Mouse (Mus musculus): ENCODE measurements around the gene Tspan9. TPM values are rescaled to one million over a fixed set of nuclear protein-coding genes. Genes with fewer than 3 reads are reported as not detected.

Gene Tspan9
- polyA plus RNA-seq, 1 experiment from 2014 or later: 25.8 TPM

- ATAC-seq (ENCODE audit: low read depth): no peak
- Histone ChIP-seq H3K9me3 (replicated peaks; ENCODE audit: control insufficient read depth, low read length) (no peaks in the 10 kb centered on the region), H3K4me3 (ENCODE audit: low read depth, low read length) (no peak overlapping the region), H3K9ac (ENCODE audit: low read depth, low read length) (no peak overlapping the region), H3K27me3 (ENCODE audit: control insufficient read depth, insufficient read depth, low read depth, low read length) (no peaks in the 10 kb centered on the region), H3K4me2 (ENCODE audit: low read depth, low read length) (no peak overlapping the region), H3K36me3 (ENCODE audit: control insufficient read depth, insufficient read depth) (no peaks in the 10 kb centered on the region; the same call in 1 of the 2 replicates), H3K27ac (ENCODE audit: low read length) (no peak overlapping the region), H3K4me1 (ENCODE audit: control insufficient read depth, low read depth, low read length) (no peaks in the 10 kb centered on the region; the same call in 1 of the 2 replicates)
- 63% methylated on average over 4 of the region's 4 CpGs for WGBS (ENCODE audit: insufficient replicate concordance)
These were observed 16.5 kb downstream of the Tspan9 start for GRCm38 (mm10) chr6:128126876-128127275.

GRCm38 (mm10) chr6:128125464-128125863 is 17.9 kb downstream of the Tspan9 start:
- H3K9ac ChIP-seq (ENCODE audit: low read depth, low read length): no peak overlapping the region
- H3K27me3 ChIP-seq (ENCODE audit: control insufficient read depth, insufficient read depth, low read depth, low read length): no peaks in the 10 kb centered on the region
- H3K9me3 ChIP-seq (replicated peaks; ENCODE audit: control insufficient read depth, low read length): no peaks in the 10 kb centered on the region
- H3K4me1 ChIP-seq (ENCODE audit: control insufficient read depth, low read depth, low read length): no peaks in the 10 kb centered on the region; the same call in 1 of the 2 replicates
- H3K36me3 ChIP-seq (ENCODE audit: control insufficient read depth, insufficient read depth): no peaks in the 10 kb centered on the region; the same call in 1 of the 2 replicates
- no peak overlapping the region for H3K4me2 ChIP-seq (ENCODE audit: low read depth, low read length)
- ATAC-seq (ENCODE audit: low read depth): 0 out of 2 replicates have a peak, but pooled peaks have one; percentile 22
- 49% methylated on average over 3 of the region's 3 CpGs for WGBS (ENCODE audit: insufficient replicate concordance)
- no peak overlapping the region for H3K27ac ChIP-seq (ENCODE audit: low read length)
- H3K4me3 ChIP-seq (ENCODE audit: low read depth, low read length): no peak overlapping the region

- ATAC-seq (ENCODE audit: low read depth): peak; percentile 50
- no peak overlapping the region for H3K4me2 ChIP-seq (ENCODE audit: low read depth, low read length)
- no peaks in the 10 kb centered on the region; the same call in 1 of the 2 replicates for H3K36me3 ChIP-seq (ENCODE audit: control insufficient read depth, insufficient read depth)
- no peak overlapping the region for H3K27ac ChIP-seq (ENCODE audit: low read length)
- H3K4me3 ChIP-seq (ENCODE audit: low read depth, low read length): no peak overlapping the region
- no peaks in the 10 kb centered on the region for H3K9me3 ChIP-seq (replicated peaks; ENCODE audit: control insufficient read depth, low read length)
- no peak overlapping the region for H3K9ac ChIP-seq (ENCODE audit: low read depth, low read length)
- H3K4me1 ChIP-seq (ENCODE audit: control insufficient read depth, low read depth, low read length): no peaks in the 10 kb centered on the region; the same call in none of the 2 replicates
- 53% methylated on average over 10 of the region's 10 CpGs for WGBS (ENCODE audit: insufficient replicate concordance)
- no peaks in the 10 kb centered on the region for H3K27me3 ChIP-seq (ENCODE audit: control insufficient read depth, insufficient read depth, low read depth, low read length)
These were observed 19.0 kb downstream of the Tspan9 start for GRCm38 (mm10) chr6:128124222-128124971.

- Histone ChIP-seq H3K4me1 (ENCODE audit: control insufficient read depth, low read depth, low read length) (no peaks in the 10 kb centered on the region; the same call in none of the 2 replicates), H3K36me3 (ENCODE audit: control insufficient read depth, insufficient read depth) (no peaks in the 10 kb centered on the region), H3K27me3 (ENCODE audit: control insufficient read depth, insufficient read depth, low read depth, low read length) (no peaks in the 10 kb centered on the region), H3K9ac (ENCODE audit: low read depth, low read length) (no peak overlapping the region), H3K27ac (ENCODE audit: low read length) (no peak overlapping the region), H3K4me3 (ENCODE audit: low read depth, low read length) (no peak overlapping the region), H3K4me2 (ENCODE audit: low read depth, low read length) (no peak overlapping the region), H3K9me3 (replicated peaks; ENCODE audit: control insufficient read depth, low read length) (no peaks in the 10 kb centered on the region)
- WGBS (ENCODE audit: insufficient replicate concordance): 56% methylated on average over 5 of the region's 5 CpGs
- ATAC-seq (ENCODE audit: low read depth): no peak
These were observed 21.3 kb downstream of the Tspan9 start for GRCm38 (mm10) chr6:128122127-128122526.

DNA sequence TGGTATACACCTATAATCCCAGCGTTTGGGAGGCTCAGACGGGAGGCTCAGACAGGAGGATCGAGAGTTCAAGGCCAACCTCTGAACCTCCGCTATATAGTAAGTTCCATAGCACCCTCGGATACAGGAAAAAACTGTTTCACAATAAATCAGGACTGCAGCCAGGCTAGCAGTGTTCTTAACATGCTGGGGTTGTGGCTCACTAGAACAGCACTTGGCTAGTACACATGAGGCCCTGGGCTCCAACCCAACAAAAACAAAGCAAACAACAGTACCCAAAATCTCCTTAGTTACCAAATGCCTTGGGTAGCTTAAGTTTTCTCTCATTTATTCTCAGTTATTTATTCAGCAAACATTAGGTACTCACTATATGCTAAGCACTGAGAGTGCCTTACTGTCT is 21.7 kb downstream of the Tspan9 start:
- 60% methylated on average over 5 of the region's 5 CpGs for WGBS (ENCODE audit: insufficient replicate concordance)
- no peaks in the 10 kb centered on the region; the same call in none of the 2 replicates for H3K4me1 ChIP-seq (ENCODE audit: control insufficient read depth, low read depth, low read length)
- no peak overlapping the region for H3K27ac ChIP-seq (ENCODE audit: low read length)
- H3K9ac ChIP-seq (ENCODE audit: low read depth, low read length): no peak overlapping the region
- no peaks in the 10 kb centered on the region for H3K27me3 ChIP-seq (ENCODE audit: control insufficient read depth, insufficient read depth, low read depth, low read length)
- no peaks in the 10 kb centered on the region for H3K9me3 ChIP-seq (replicated peaks; ENCODE audit: control insufficient read depth, low read length)
- H3K36me3 ChIP-seq (ENCODE audit: control insufficient read depth, insufficient read depth): no peaks in the 10 kb centered on the region
- ATAC-seq (ENCODE audit: low read depth): no peak
- H3K4me2 ChIP-seq (ENCODE audit: low read depth, low read length): no peak overlapping the region
- no peak overlapping the region for H3K4me3 ChIP-seq (ENCODE audit: low read depth, low read length)

DNA sequence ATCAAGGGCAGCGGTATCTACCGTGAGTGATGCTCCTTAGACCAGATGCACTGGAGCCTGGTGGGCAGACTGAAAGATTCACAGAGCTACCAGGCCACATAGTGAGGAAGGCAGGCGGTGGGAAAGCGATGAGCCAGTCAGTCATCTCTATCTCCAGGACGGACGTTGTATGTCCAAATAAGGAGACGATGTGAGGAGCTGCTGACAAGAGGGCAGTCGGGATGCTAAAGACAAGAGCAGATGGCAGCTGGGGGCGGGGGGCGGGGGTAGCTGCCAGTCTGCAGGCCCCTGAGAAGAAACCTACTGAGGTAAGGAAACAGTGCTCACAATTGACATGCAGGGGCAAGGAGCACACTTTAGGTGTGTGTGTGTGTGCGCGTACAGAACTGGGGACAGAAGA is 22.6 kb downstream of the Tspan9 start:
- no peak overlapping the region for H3K4me2 ChIP-seq (ENCODE audit: low read depth, low read length)
- 66% methylated on average over 12 of the region's 12 CpGs for WGBS (ENCODE audit: insufficient replicate concordance)
- no peaks in the 10 kb centered on the region for H3K27me3 ChIP-seq (ENCODE audit: control insufficient read depth, insufficient read depth, low read depth, low read length)
- no peaks in the 10 kb centered on the region; the same call in none of the 2 replicates for H3K4me1 ChIP-seq (ENCODE audit: control insufficient read depth, low read depth, low read length)
- no peak overlapping the region for H3K27ac ChIP-seq (ENCODE audit: low read length)
- H3K4me3 ChIP-seq (ENCODE audit: low read depth, low read length): no peak overlapping the region
- H3K9me3 ChIP-seq (replicated peaks; ENCODE audit: control insufficient read depth, low read length): no peaks in the 10 kb centered on the region
- no peak for ATAC-seq (ENCODE audit: low read depth)
- H3K36me3 ChIP-seq (ENCODE audit: control insufficient read depth, insufficient read depth): no peaks in the 10 kb centered on the region
- no peak overlapping the region for H3K9ac ChIP-seq (ENCODE audit: low read depth, low read length)

- H3K9ac ChIP-seq (ENCODE audit: low read depth, low read length): no peak overlapping the region
- H3K4me3 ChIP-seq (ENCODE audit: low read depth, low read length): no peak overlapping the region
- no peak for ATAC-seq (ENCODE audit: low read depth)
- no peaks in the 10 kb centered on the region for H3K36me3 ChIP-seq (ENCODE audit: control insufficient read depth, insufficient read depth)
- H3K4me1 ChIP-seq (ENCODE audit: control insufficient read depth, low read depth, low read length): no peaks in the 10 kb centered on the region; the same call in none of the 2 replicates
- no peaks in the 10 kb centered on the region for H3K9me3 ChIP-seq (replicated peaks; ENCODE audit: control insufficient read depth, low read length)
- H3K27ac ChIP-seq (ENCODE audit: low read length): peak overlapping the region; percentile 37; the same call in 1 of the 2 replicates
- no peak overlapping the region for H3K4me2 ChIP-seq (ENCODE audit: low read depth, low read length)
- no peaks in the 10 kb centered on the region for H3K27me3 ChIP-seq (ENCODE audit: control insufficient read depth, insufficient read depth, low read depth, low read length)
- WGBS (ENCODE audit: insufficient replicate concordance): 61% methylated on average over 7 of the region's 7 CpGs
These were observed 24.6 kb downstream of the Tspan9 start for GRCm38 (mm10) chr6:128118670-128119230.

DNA sequence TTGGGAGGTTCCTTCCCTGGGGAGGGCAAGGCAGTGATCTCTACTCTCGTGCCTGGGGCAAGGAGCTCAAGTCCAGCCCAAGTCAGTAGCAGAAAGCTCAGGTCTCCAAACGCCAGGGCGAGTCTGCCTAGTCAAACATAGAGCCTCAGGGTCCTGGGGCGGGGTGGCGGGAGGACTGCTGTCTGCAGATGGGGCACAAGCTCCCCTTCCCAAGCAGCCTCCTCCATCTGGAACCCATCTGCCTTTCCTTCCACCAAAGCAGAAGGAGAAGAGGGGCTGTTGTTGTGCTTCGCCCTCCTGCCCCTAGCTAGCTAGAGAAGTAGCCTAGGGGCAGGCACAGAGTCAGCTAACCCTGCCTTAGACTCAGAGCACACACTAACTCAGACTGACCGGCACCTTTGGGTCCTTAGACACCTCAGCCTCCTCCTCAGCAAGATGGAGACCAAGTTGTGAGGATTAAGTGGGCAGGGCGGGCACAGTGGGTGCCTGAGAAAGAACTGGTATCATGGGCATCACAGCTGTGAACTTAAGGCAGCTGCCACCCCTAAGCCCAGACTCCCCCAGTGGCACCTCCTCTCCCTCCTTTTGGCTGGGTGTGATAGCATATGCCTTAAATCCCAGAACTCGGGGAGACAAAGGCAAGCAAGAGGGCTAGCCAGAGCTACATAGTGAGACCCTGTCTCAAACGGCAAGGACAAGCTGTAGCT is 26.4 kb downstream of the Tspan9 start:
- WGBS (ENCODE audit: insufficient replicate concordance): 65% methylated on average over 10 of the region's 10 CpGs
- no peaks in the 10 kb centered on the region; the same call in none of the 2 replicates for H3K4me1 ChIP-seq (ENCODE audit: control insufficient read depth, low read depth, low read length)
- no peaks in the 10 kb centered on the region for H3K9me3 ChIP-seq (replicated peaks; ENCODE audit: control insufficient read depth, low read length)
- no peak for ATAC-seq (ENCODE audit: low read depth)
- no peaks in the 10 kb centered on the region for H3K36me3 ChIP-seq (ENCODE audit: control insufficient read depth, insufficient read depth)
- no peak overlapping the region for H3K4me3 ChIP-seq (ENCODE audit: low read depth, low read length)
- no peak overlapping the region for H3K27ac ChIP-seq (ENCODE audit: low read length)
- no peaks in the 10 kb centered on the region for H3K27me3 ChIP-seq (ENCODE audit: control insufficient read depth, insufficient read depth, low read depth, low read length)
- no peak overlapping the region for H3K4me2 ChIP-seq (ENCODE audit: low read depth, low read length)
- no peak overlapping the region for H3K9ac ChIP-seq (ENCODE audit: low read depth, low read length)

All from liver, embryonic 16.5 days (tissue).